Mouse (Mus musculus) heart, postnatal 0 days (tissue): ENCODE results near the gene Cdkal1. TPM values are rescaled to one million over a fixed set of nuclear protein-coding genes. Genes with fewer than 3 reads are reported as not detected.

Experiments used
- ATAC-seq: fragments of 200-750 bp; cut with Nextera tagmentation; 2 replicates; pipeline ENCODE4 v1.8.0; 2017; ENCODE audit warnings: low read depth, moderate number of reproducible peaks, moderate library complexity; ENCODE audit not compliant: insufficient read depth
- DNase-seq: peaks from one replicate; pipeline ENCODE4 v3.0.0-alpha.2; 2016; ENCODE audit warnings: low spot score
- H3K27ac ChIP-seq: fragments of 300-500 bp; sonication (generic); 2 replicates; pipeline ENCODE4 v1.5.1; 2014; ENCODE audit warnings: low read depth, mild to moderate bottlenecking
- H3K27me3 ChIP-seq: fragments of 300-500 bp; sonication (generic); 2 replicates; pipeline ENCODE4 v1.6.1; 2014; ENCODE audit warnings: low read length, mixed read lengths; ENCODE audit not compliant: control insufficient read depth, insufficient read depth
- H3K36me3 ChIP-seq: fragments of 300-500 bp; sonication (generic); replicated peaks from 2 replicates; pipeline ENCODE4 v1.6.1; 2014; ENCODE audit warnings: low read length, mixed read lengths; ENCODE audit not compliant: control insufficient read depth, insufficient read depth
- H3K4me1 ChIP-seq: fragments of 300-500 bp; sonication (generic); 2 replicates; pipeline ENCODE4 v1.6.1; 2014; ENCODE audit warnings: antibody characterized with exemption; ENCODE audit not compliant: control insufficient read depth, insufficient read depth
- H3K4me2 ChIP-seq: fragments of 300-500 bp; sonication (generic); 2 replicates; pipeline ENCODE4 v1.6.1; 2014; ENCODE audit warnings: low read depth, mild to moderate bottlenecking, low read length, moderate library complexity
- H3K4me3 ChIP-seq: fragments of 300-500 bp; sonication (generic); 2 replicates; pipeline ENCODE4 v1.5.1; 2014; ENCODE audit warnings: low read depth, low read length
- H3K9ac ChIP-seq: fragments of 300-500 bp; sonication (generic); replicated peaks from 2 replicates; pipeline ENCODE4 v1.6.1; 2014; ENCODE audit warnings: low read depth, low read length, mixed read lengths
- H3K9me3 ChIP-seq: fragments of 300-500 bp; sonication (generic); replicated peaks from 2 replicates; pipeline ENCODE4 v1.6.1; 2016; ENCODE audit warnings: low read length; ENCODE audit not compliant: control insufficient read depth
- CTCF ChIP-seq: IDR thresholded peaks from 2 replicates; pipeline ENCODE4 v1.5.1; 2016; ENCODE audit warnings: antibody characterized with exemption, control low read depth, low read depth
- EP300 ChIP-seq: IDR thresholded peaks from 2 replicates; pipeline ENCODE4 v1.6.1; 2016; ENCODE audit warnings: antibody characterized with exemption, low read depth
- WGBS: fragments of 180-500 bp; shearing (Covaris S2); extraction: QIAGEN DNeasy Blood & Tissue Kit; methylation state at CpG from one replicate; pipeline ENCODE4 v1.1.7; 2014; 5-methylcytosine and 5-hydroxymethylcytosine counted together
- polyA plus RNA-seq: library from polyadenylated mRNA; unstranded; fragments of >200 nt; fragmentation: Nextera tagmentation; extraction: Ambion mirVana; gene quantifications from 2 replicates; pipeline ENCODE4 v1.2.1, GENCODE M21; 2015
- total RNA-seq: library from RNA; depleted of rRNA; stranded (reverse); fragments of >200 nt; gene quantifications from 2 replicates; pipeline ENCODE4 v1.2.3, GENCODE M21; 2014; ENCODE audit warnings: low replicate concordance

Gene Cdkal1
- total and polyA plus RNA-seq, 2 experiments from 2014 or later: 9.6 to 17.6 TPM

DNA sequence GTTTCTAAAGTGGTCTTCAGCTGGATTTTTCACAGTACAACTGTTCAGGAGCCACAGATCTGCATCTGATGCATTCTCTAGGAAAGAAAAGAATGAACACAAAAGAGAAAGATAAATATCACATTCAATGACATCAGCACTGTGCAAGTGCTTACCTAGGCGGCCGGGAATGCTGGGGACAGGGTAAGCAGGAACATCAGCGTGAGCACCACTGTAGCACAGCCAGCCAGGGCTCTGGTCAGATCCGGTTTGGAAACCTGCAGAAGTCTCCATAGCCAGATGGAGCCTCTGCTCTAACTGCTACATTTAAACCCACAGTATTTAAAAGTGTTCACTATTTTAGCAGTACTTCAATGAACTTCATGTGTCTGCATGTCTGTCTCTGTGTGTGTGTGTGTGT, 78.2 kb downstream of the Cdkal1 start:
- ATAC-seq (no peak), DNase-seq (no peak)
- WGBS: 74% methylated on average over 4 of the region's 4 CpGs
- H3K27me3 ChIP-seq: no peaks in the 10 kb centered on the region
- H3K4me2 ChIP-seq: no peak overlapping the region
- no peak overlapping the region for H3K27ac ChIP-seq
- H3K9ac ChIP-seq: no peak overlapping the region
- H3K36me3 ChIP-seq: no peaks in the 10 kb centered on the region
- peaks cover 22% of the 10 kb centered on the region for H3K4me1 ChIP-seq
- H3K4me3 ChIP-seq: no peak overlapping the region
- no peaks in the 10 kb centered on the region for H3K9me3 ChIP-seq
- TF ChIP-seq CTCF (no peak), EP300 (no peak)

DNA sequence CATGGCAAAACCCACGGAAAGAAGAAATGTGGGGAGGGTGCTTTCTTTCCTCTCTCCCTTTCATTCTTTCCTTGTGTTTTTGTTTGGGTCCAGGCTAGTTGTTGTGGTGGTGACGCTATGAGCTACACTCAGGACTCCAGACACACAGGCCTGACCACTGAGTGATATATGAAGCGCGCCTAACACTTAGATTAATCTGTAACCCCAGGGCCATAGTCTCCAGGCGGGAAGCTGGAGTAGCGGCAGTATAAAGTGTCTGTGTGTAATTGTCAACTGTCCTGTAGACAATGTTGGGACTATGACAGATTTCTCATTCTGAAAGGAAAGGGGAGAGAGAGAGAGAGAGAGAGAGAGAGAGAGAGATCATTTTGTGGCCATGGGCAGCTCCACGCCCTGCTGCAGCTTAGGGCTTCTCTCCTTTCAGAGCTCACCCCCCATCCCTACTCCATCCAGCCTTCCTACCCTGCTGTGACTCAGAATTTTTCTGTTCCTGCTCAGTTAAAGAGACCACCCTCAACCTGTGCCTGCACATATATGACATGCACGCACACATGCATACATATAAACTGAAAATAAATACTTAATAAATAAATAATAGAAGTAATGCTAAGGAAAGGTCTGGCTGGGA, 79.8 kb downstream of the Cdkal1 start:
- no peak overlapping the region for H3K4me3 ChIP-seq
- H3K9ac ChIP-seq: no peak overlapping the region
- H3K4me2 ChIP-seq: no peak overlapping the region
- H3K27ac ChIP-seq: no peak overlapping the region
- H3K4me1 ChIP-seq: peaks cover 13% of the 10 kb centered on the region
- H3K9me3 ChIP-seq: no peaks in the 10 kb centered on the region
- 94% methylated on average over 8 of the region's 8 CpGs for WGBS
- no peaks in the 10 kb centered on the region for H3K36me3 ChIP-seq
- DNase-seq: no peak
- H3K27me3 ChIP-seq: no peaks in the 10 kb centered on the region
- ATAC-seq: no peak
- TF ChIP-seq EP300 (no peak), CTCF (no peak)

DNA sequence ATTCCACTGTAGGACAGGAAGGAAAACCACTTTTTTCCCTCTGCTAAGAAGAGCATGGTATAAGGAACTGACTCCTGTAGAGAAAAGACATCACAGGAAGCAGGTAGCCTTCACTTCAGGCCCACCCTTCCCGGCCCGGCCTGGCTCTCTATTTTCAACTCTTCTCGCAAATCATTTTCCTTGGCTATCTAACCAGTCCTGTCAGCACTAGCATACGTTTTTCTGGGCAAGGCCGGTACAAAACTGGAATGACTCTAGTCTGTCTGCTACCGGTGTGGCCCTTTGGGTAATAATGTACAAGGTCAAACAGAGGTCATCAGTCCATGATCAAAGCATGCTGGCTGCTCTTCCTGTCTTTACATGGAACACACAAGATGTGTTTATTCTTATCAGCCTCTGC, 81.9 kb downstream of the Cdkal1 start:
- DNase-seq: peak; percentile 47
- 8% methylated on average over 6 of the region's 6 CpGs for WGBS
- no peaks in the 10 kb centered on the region for H3K27me3 ChIP-seq

DNA sequence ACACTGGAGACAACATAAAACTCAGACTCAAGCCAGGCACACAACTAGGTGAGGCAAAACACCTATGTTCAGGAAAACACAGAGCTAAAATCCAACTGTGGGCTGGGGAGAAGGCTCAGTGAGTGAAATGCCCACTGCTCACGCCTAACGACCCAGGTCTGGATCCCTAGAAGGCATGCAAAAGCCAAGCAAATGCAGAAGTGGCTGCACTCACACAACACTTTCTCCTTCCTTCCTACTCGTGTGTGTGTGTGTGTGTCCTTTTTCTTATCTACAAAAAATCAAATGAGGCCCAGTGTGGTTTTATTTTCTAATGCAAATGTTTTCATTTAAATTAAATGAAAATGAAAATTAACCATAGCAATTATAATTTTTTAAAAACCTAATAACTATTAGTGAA, 82.5 kb downstream of the Cdkal1 start:
- Histone ChIP-seq H3K4me3 (no peak overlapping the region), H3K36me3 (no peaks in the 10 kb centered on the region), H3K9ac (no peak overlapping the region), H3K4me2 (no peak overlapping the region), H3K9me3 (no peaks in the 10 kb centered on the region), H3K27ac (no peak overlapping the region), H3K4me1 (peaks cover 22% of the 10 kb centered on the region), H3K27me3 (no peaks in the 10 kb centered on the region)
- whole genome bisulfite sequencing: 66% methylated on average over 3 of the region's 3 CpGs
- ATAC-seq: no peak
- no peak for DNase-seq
- TF ChIP-seq EP300 (no peak), CTCF (no peak)

More for the DNA sequence above, 81.9 kb downstream of the Cdkal1 start:
- no peak for TF ChIP-seq CTCF
- TF ChIP-seq EP300: no peak
- peak overlapping the region; percentile 43; the same call in 1 of the 2 replicates for H3K27ac ChIP-seq
- no peak overlapping the region for H3K4me2 ChIP-seq
- H3K36me3 ChIP-seq: no peaks in the 10 kb centered on the region
- no peak overlapping the region for H3K4me3 ChIP-seq
- no peak overlapping the region for H3K9ac ChIP-seq
- peaks cover 22% of the 10 kb centered on the region for H3K4me1 ChIP-seq
- ATAC-seq: no peak; the same call in 1 of the 2 replicates
- H3K9me3 ChIP-seq: no peaks in the 10 kb centered on the region

DNA sequence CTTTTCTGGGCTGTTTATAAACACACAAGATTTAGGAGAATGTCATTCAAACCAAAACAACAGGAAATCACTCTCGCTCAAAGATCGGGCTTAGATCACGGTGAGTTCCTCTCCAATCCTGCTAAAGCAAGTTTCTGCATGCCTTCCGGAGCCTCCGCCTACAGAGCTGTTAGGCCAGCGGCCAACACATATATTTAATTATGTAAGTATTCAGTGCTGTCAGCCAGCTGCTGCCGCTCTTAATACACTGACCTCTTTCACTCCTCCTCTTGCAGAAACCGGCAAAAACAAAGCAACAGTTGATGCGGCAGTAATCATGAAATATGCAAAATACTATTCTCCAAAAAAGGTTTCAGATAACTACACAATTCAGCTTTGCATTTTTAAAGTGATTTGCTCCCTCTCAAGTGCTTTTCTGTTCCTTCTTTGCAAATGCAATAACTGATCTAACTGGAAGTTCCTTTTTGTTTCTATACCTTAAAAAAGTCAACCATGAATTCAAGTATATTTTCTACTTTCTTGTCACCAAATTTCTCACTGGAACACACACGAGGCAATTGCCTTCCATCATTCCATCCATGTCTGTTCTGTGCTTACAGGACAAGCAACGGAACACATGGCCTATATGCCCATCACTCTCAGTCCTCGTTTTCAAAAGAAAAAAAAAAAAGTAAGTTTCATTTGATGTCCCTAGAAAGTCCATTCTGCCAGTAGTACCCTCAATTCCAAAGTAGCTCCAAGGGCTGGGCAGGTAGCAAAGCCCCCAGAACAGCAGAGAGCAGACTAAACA, 85.6 kb downstream of the Cdkal1 start:
- peak; percentile 74 for ATAC-seq
- H3K9ac ChIP-seq: peak overlapping the region; percentile 24; the same call in 1 of the 2 replicates

More for the DNA sequence above, 85.6 kb downstream of the Cdkal1 start:
- no peak for TF ChIP-seq CTCF
- TF ChIP-seq EP300: no peak
- Histone ChIP-seq H3K9me3 (no peaks in the 10 kb centered on the region), H3K4me1 (peaks cover 22% of the 10 kb centered on the region), H3K4me2 (peak overlapping the region; percentile 47), H3K4me3 (peak overlapping the region; percentile 22), H3K36me3 (no peaks in the 10 kb centered on the region), H3K27ac (0 out of 2 replicates have a peak overlapping the region, but pooled peaks have one; percentile 41), H3K27me3 (no peaks in the 10 kb centered on the region)
- 26% methylated on average over 12 of the region's 12 CpGs for WGBS
- DNase-seq: peak; percentile 77
